Mouse (Mus musculus): ENCODE results near the gene Dlx6.

The Dlx6 gene

GRCm38 (mm10) chr6:6863160-6863870, at the start of gene Dlx6:
Gene Dlx6, plus strand, starts transcription at chr6:6863334.
- DNase-seq (ENCODE audit: low spot score in 2 of 2) = no peak

- no peak for DNase-seq (ENCODE audit: low spot score in 2 of 2)
Observed at GRCm38 (mm10) chr6:6816821-6817220, 46.3 kb upstream of the Dlx6 start.

GRCm38 (mm10) chr6:6818036-6818788, 44.9 kb upstream of the Dlx6 start:
- DNase-seq (ENCODE audit: low spot score in 2 of 2) = no peak

- DNase-seq (ENCODE audit: low spot score in 2 of 2) = no peak
Observed at GRCm38 (mm10) chr6:6819134-6819533, 44.0 kb upstream of the Dlx6 start.

GRCm38 (mm10) chr6:6825313-6825712, 37.8 kb upstream of the Dlx6 start:
- DNase-seq (ENCODE audit: low spot score in 2 of 2) = no peak

- no peak for DNase-seq (ENCODE audit: low spot score in 2 of 2)
Observed at GRCm38 (mm10) chr6:6826861-6827260, 36.3 kb upstream of the Dlx6 start.

- no peak for DNase-seq (ENCODE audit: low spot score in 2 of 2)
Observed at GRCm38 (mm10) chr6:6830446-6830845, 32.7 kb upstream of the Dlx6 start.

GRCm38 (mm10) chr6:6833301-6833700, 29.8 kb upstream of the Dlx6 start:
- DNase-seq (ENCODE audit: low spot score in 2 of 2) = no peak

- no peak for DNase-seq (ENCODE audit: low spot score in 2 of 2)
Observed at GRCm38 (mm10) chr6:6848541-6848940, 14.6 kb upstream of the Dlx6 start.

- no peak for DNase-seq (ENCODE audit: low spot score in 2 of 2)
Observed at GRCm38 (mm10) chr6:6849744-6850143, 13.4 kb upstream of the Dlx6 start.

- no peak for DNase-seq (ENCODE audit: low spot score in 2 of 2)
Observed at GRCm38 (mm10) chr6:6850324-6851060, 12.6 kb upstream of the Dlx6 start.

- no peak for DNase-seq (ENCODE audit: low spot score in 2 of 2)
Observed at GRCm38 (mm10) chr6:6851166-6851565, 12.0 kb upstream of the Dlx6 start.

- no peak for DNase-seq (ENCODE audit: low spot score in 2 of 2)
Observed at GRCm38 (mm10) chr6:6852944-6853343, 10.2 kb upstream of the Dlx6 start.

- no peak for DNase-seq (ENCODE audit: low spot score in 2 of 2)
Observed at GRCm38 (mm10) chr6:6854176-6854575, 9.0 kb upstream of the Dlx6 start.

GRCm38 (mm10) chr6:6854902-6855745, 8.0 kb upstream of the Dlx6 start:
- no peak for DNase-seq (ENCODE audit: low spot score in 2 of 2)

GRCm38 (mm10) chr6:6855746-6856185, 7.4 kb upstream of the Dlx6 start:
- no peak for DNase-seq (ENCODE audit: low spot score in 2 of 2)

GRCm38 (mm10) chr6:6856316-6856715, 6.8 kb upstream of the Dlx6 start:
- no peak for DNase-seq (ENCODE audit: low spot score in 2 of 2)

GRCm38 (mm10) chr6:6856881-6857280, 6.3 kb upstream of the Dlx6 start:
- no peak for DNase-seq (ENCODE audit: low spot score in 2 of 2)

- DNase-seq (ENCODE audit: low spot score in 2 of 2) = no peak
Observed at GRCm38 (mm10) chr6:6857766-6858165, 5.4 kb upstream of the Dlx6 start.

GRCm38 (mm10) chr6:6858571-6858970, 4.6 kb upstream of the Dlx6 start:
- no peak for DNase-seq (ENCODE audit: low spot score in 2 of 2)

GRCm38 (mm10) chr6:6859111-6859949, 3.8 kb upstream of the Dlx6 start:
- no peak for DNase-seq (ENCODE audit: low spot score in 2 of 2)
